Mouse (Mus musculus) MEL (cell line): Measurements from ENCODE around the gene Slco3a1. TPM values are rescaled to one million over a fixed set of nuclear protein-coding genes. Genes with fewer than 3 reads are reported as not detected.

ENCODE experiments used
- DNase-seq: peaks from one replicate; pipeline ENCODE4 v3.0.0; 2011; ENCODE audit warnings: low read depth, low spot score
- H3K27ac ChIP-seq: 2 replicates; pipeline ENCODE4 v1.5.1; 2012; ENCODE audit warnings: low read depth, mild to moderate bottlenecking, control low read depth, low read length, moderate library complexity; ENCODE audit not compliant: control insufficient read depth
- H3K27me3 ChIP-seq, 2 experiments: fragments of 150-350 bp in 1 of 2; sonication (generic) in 1 of 2; 2 replicates each; pipeline ENCODE4 v1.6.1; 2012; ENCODE audit warnings: low read length in 2 of 2, mild to moderate bottlenecking in 2 of 2, improper control_type of control experiment in 1 of 2, moderate library complexity in 1 of 2; ENCODE audit not compliant: insufficient read depth in 2 of 2, control insufficient read depth in 1 of 2
- H3K36me3 ChIP-seq, 2 experiments: 2 replicates each; pipeline ENCODE4 v1.6.1; 2012 to 2014; ENCODE audit warnings: low read length in 2 of 2, improper control_type of control experiment in 1 of 2, inconsistent platforms in 1 of 2, mild to moderate bottlenecking in 1 of 2; ENCODE audit not compliant: insufficient read depth in 2 of 2, control insufficient read depth in 1 of 2
- H3K4me1 ChIP-seq, 2 experiments: fragments of 150-350 bp in 1 of 2; sonication (generic) in 1 of 2; 2 replicates each; pipeline ENCODE4 v1.6.1; 2012; ENCODE audit warnings: low read length in 2 of 2, improper control_type of control experiment in 1 of 2, mild to moderate bottlenecking in 1 of 2; ENCODE audit not compliant: insufficient read depth in 2 of 2, control insufficient read depth in 1 of 2
- H3K4me3 ChIP-seq, 2 experiments: fragments of 150-350 bp in 1 of 2; sonication (generic) in 1 of 2; 2 replicates each; pipeline ENCODE4 v1.5.1; 2012; ENCODE audit warnings: low read depth in 2 of 2, low read length in 2 of 2, mild to moderate bottlenecking in 2 of 2, moderate library complexity in 2 of 2, control low read depth in 1 of 2, improper control_type of control experiment in 1 of 2; ENCODE audit not compliant: control insufficient read depth in 1 of 2, insufficient read depth in 1 of 2
- H3K79me2 ChIP-seq: 2 replicates; pipeline ENCODE4 v1.6.1; 2012; ENCODE audit warnings: mild to moderate bottlenecking, low read length, moderate library complexity; ENCODE audit not compliant: control insufficient read depth, poor library complexity, insufficient read depth
- H3K9ac ChIP-seq: 2 replicates; pipeline ENCODE4 v1.6.1; 2012; ENCODE audit warnings: low read depth, mild to moderate bottlenecking, control low read depth, low read length, moderate library complexity; ENCODE audit not compliant: control insufficient read depth, poor library complexity, severe bottlenecking
- H3K9me3 ChIP-seq: fragments of 150-350 bp; sonication (generic); replicated peaks from 2 replicates; pipeline ENCODE4 v1.6.1; 2012; ENCODE audit warnings: mild to moderate bottlenecking, low read length, improper control_type of control experiment, moderate library complexity; ENCODE audit not compliant: insufficient read depth
- BHLHE40 ChIP-seq: IDR thresholded peaks from 2 replicates; pipeline ENCODE4 v1.6.1; 2012; ENCODE audit warnings: low read depth, mild to moderate bottlenecking, inconsistent platforms, low read length, improper control_type of control experiment, borderline replicate concordance
- CHD1 ChIP-seq: IDR thresholded peaks from 2 replicates; pipeline ENCODE4 v1.6.1; 2012; ENCODE audit warnings: low read depth, mild to moderate bottlenecking, inconsistent platforms, low read length, improper control_type of control experiment
- EP300 ChIP-seq, 2 experiments: IDR thresholded peaks; 2 replicates each; pipeline ENCODE4 v1.6.1; 2011; ENCODE audit warnings: improper control_type of control experiment in 2 of 2, low read length in 2 of 2, low read depth in 1 of 2, mild to moderate bottlenecking in 1 of 2
- ETS1 ChIP-seq: IDR thresholded peaks from 2 replicates; pipeline ENCODE4 v1.6.1; 2012; ENCODE audit warnings: low read depth, mild to moderate bottlenecking, inconsistent platforms, low read length, improper control_type of control experiment, moderate library complexity
- GABPA ChIP-seq: IDR thresholded peaks from 2 replicates; pipeline ENCODE4 v1.6.1; 2012; ENCODE audit warnings: low read depth, mild to moderate bottlenecking, inconsistent platforms, low read length, improper control_type of control experiment, moderate library complexity
- GATA1 ChIP-seq: IDR thresholded peaks from 2 replicates; pipeline ENCODE4 v1.6.1; 2011; ENCODE audit warnings: low read depth, low read length, improper control_type of control experiment
- HCFC1 ChIP-seq: IDR thresholded peaks from 2 replicates; pipeline ENCODE4 v1.6.1; 2012; ENCODE audit warnings: low read depth, mild to moderate bottlenecking, inconsistent platforms, low read length, improper control_type of control experiment, moderate library complexity
- JUND ChIP-seq: IDR thresholded peaks from 2 replicates; pipeline ENCODE4 v1.6.1; 2011; ENCODE audit warnings: low read depth, mild to moderate bottlenecking, improper control_type of control experiment, low read length
- MAFK ChIP-seq: IDR thresholded peaks from 2 replicates; pipeline ENCODE4 v1.6.1; 2011; ENCODE audit warnings: low read depth, mild to moderate bottlenecking, low read length, improper control_type of control experiment, borderline replicate concordance
- MEF2A ChIP-seq: IDR thresholded peaks from 2 replicates; pipeline ENCODE4 v1.6.1; 2014; ENCODE audit warnings: low read depth, mild to moderate bottlenecking, inconsistent platforms, low read length, improper control_type of control experiment; ENCODE audit not compliant: poor library complexity, insufficient replicate concordance, severe bottlenecking; ENCODE audit errors: extremely low read depth
- MXI1 ChIP-seq: IDR thresholded peaks from 2 replicates; pipeline ENCODE4 v1.6.1; 2011; ENCODE audit warnings: mild to moderate bottlenecking, low read depth, low read length, improper control_type of control experiment
- MYB ChIP-seq: IDR thresholded peaks from 2 replicates; pipeline ENCODE4 v1.6.1; 2011; ENCODE audit warnings: mild to moderate bottlenecking, low read depth, low read length, improper control_type of control experiment
- NRF1 ChIP-seq: IDR thresholded peaks from 2 replicates; pipeline ENCODE4 v1.6.1; 2014; ENCODE audit warnings: low read depth, mild to moderate bottlenecking, inconsistent platforms, low read length, improper control_type of control experiment, moderate library complexity; ENCODE audit not compliant: poor library complexity, insufficient read depth, severe bottlenecking
- POLR2A ChIP-seq, 2 experiments: IDR thresholded peaks; 2 replicates each; pipeline ENCODE4 v1.6.1; 2011 to 2012; ENCODE audit warnings: low read length in 2 of 2, mild to moderate bottlenecking in 2 of 2, control low read depth in 1 of 2, improper control_type of control experiment in 1 of 2, low read depth in 1 of 2, moderate library complexity in 1 of 2; ENCODE audit not compliant: control insufficient read depth in 1 of 2, insufficient read depth in 1 of 2, poor library complexity in 1 of 2
- POLR2AphosphoS5 ChIP-seq: IDR thresholded peaks from 2 replicates; pipeline ENCODE4 v1.6.1; 2012; ENCODE audit warnings: low read depth, borderline replicate concordance, mild to moderate bottlenecking, inconsistent platforms, low read length, moderate library complexity, mixed read lengths
- RCOR1 ChIP-seq: IDR thresholded peaks from 2 replicates; pipeline ENCODE4 v1.6.1; 2012; ENCODE audit warnings: low read depth, mild to moderate bottlenecking, inconsistent platforms, low read length, improper control_type of control experiment
- SIN3A ChIP-seq: IDR thresholded peaks from 2 replicates; pipeline ENCODE4 v1.6.1; 2012; ENCODE audit warnings: low read length, improper control_type of control experiment, inconsistent platforms
- TAL1 ChIP-seq: IDR thresholded peaks from 2 replicates; pipeline ENCODE4 v1.6.1; 2012; ENCODE audit warnings: mild to moderate bottlenecking, inconsistent platforms, low read length, moderate library complexity, mixed read lengths
- TCF12 ChIP-seq: IDR thresholded peaks from 2 replicates; pipeline ENCODE4 v1.6.1; 2014; ENCODE audit warnings: low read depth, mild to moderate bottlenecking, inconsistent platforms, low read length, improper control_type of control experiment, moderate library complexity
- UBTF ChIP-seq: IDR thresholded peaks from 2 replicates; pipeline ENCODE4 v1.6.1; 2012; ENCODE audit warnings: low read depth, mild to moderate bottlenecking, inconsistent platforms, low read length, improper control_type of control experiment, moderate library complexity, borderline replicate concordance; ENCODE audit not compliant: insufficient read depth
- ZC3H11A ChIP-seq: IDR thresholded peaks from 2 replicates; pipeline ENCODE4 v1.6.1; 2012; ENCODE audit warnings: low read depth, mild to moderate bottlenecking, inconsistent platforms, low read length, improper control_type of control experiment
- ZKSCAN1 ChIP-seq: IDR thresholded peaks from 2 replicates; pipeline ENCODE4 v1.6.1; 2012; ENCODE audit warnings: low read depth, mild to moderate bottlenecking, inconsistent platforms, low read length, improper control_type of control experiment, moderate library complexity
- ZMIZ1 ChIP-seq: IDR thresholded peaks from 2 replicates; pipeline ENCODE4 v1.6.1; 2012; ENCODE audit warnings: low read depth, mild to moderate bottlenecking, inconsistent platforms, low read length, improper control_type of control experiment, moderate library complexity
- ZNF384 ChIP-seq: IDR thresholded peaks from 2 replicates; pipeline ENCODE4 v1.6.1; 2012; ENCODE audit warnings: low read depth, mild to moderate bottlenecking, inconsistent platforms, low read length, improper control_type of control experiment
- polyA plus RNA-seq, 2 experiments: library from polyadenylated mRNA; stranded (reverse) in 1 of 2; unstranded in 1 of 2; fragments of >175 nt in 1 of 2; fragments of >200 nt in 1 of 2; gene quantifications; 2 replicates each; pipeline versions ENCODE4 v1.2.1 to v1.2.4; 2012; ENCODE audit warnings: low replicate concordance in 2 of 2, low read depth in 1 of 2; ENCODE audit not compliant: insufficient read length in 2 of 2, insufficient read depth in 1 of 2, missing spikeins in 1 of 2
- total RNA-seq: library from RNA; depleted of rRNA; stranded (reverse); fragments of 300-350 nt; gene quantifications from 2 replicates; pipeline ENCODE4 v1.2.3, GENCODE M21; 2012

The Slco3a1 gene
- total and polyA plus RNA-seq, 3 experiments, result 17.6 to 20.9 TPM; not detected in 1

- H3K36me3 ChIP-seq, result no peaks in the 10 kb centered on the region
- H3K79me2 ChIP-seq, result no peaks in the 10 kb centered on the region
- DNase-seq, result no peak
- H3K9me3 ChIP-seq, result no peaks in the 10 kb centered on the region
- no peak overlapping the region for H3K27ac ChIP-seq
- H3K27me3 ChIP-seq, result no peaks in the 10 kb centered on the region
- H3K4me3 ChIP-seq, result no peak overlapping the region
- TF ChIP-seq ZNF384 (no peak), MAFK (no peak), GABPA (no peak), BHLHE40 (no peak), TAL1 (no peak), HCFC1 (no peak), MYB (no peak), MEF2A (no peak), TCF12 (no peak), EP300 (IDR thresholded peaks at IDR 0.05; ENCODE audit: low read depth in 1 of 2, low read length in 2 of 2) (no peak), MXI1 (no peak), ETS1 (no peak)
- no peaks in the 10 kb centered on the region for H3K4me1 ChIP-seq
- no peak overlapping the region for H3K9ac ChIP-seq
Observed at GRCm38 (mm10) chr7:74383040-74383666, 171.4 kb downstream of the Slco3a1 start.

- no peaks in the 10 kb centered on the region for H3K4me1 ChIP-seq
- no peak overlapping the region for H3K27ac ChIP-seq
- DNase-seq, result no peak
- no peaks in the 10 kb centered on the region for H3K27me3 ChIP-seq
- H3K79me2 ChIP-seq, result no peaks in the 10 kb centered on the region
- no peak overlapping the region for H3K4me3 ChIP-seq
- TF ChIP-seq RCOR1 (no peak), UBTF (no peak), GATA1 (no peak), ZKSCAN1 (no peak), ZC3H11A (no peak), TCF12 (no peak), JUND (no peak), HCFC1 (no peak), CHD1 (no peak), POLR2AphosphoS5 (no peak), MEF2A (no peak), SIN3A (no peak), POLR2A (IDR thresholded peaks at IDR 0.05; ENCODE audit: control insufficient read depth in 1 of 2, insufficient read depth in 1 of 2, low read depth in 1 of 2, low read length in 2 of 2, poor library complexity in 1 of 2) (no peak), BHLHE40 (no peak), MAFK (no peak), NRF1 (no peak), ZNF384 (no peak), ZMIZ1 (no peak)
- H3K9ac ChIP-seq, result no peak overlapping the region
- H3K9me3 ChIP-seq, result no peaks in the 10 kb centered on the region
- no peaks in the 10 kb centered on the region for H3K36me3 ChIP-seq
Observed at GRCm38 (mm10) chr7:74382286-74382685, 172.3 kb downstream of the Slco3a1 start.
